Mouse (Mus musculus) lung, postnatal 36 days (tissue): ENCODE results near the gene Ldb2.
A peak's percentile ranks its signal among the peaks of the same experiment; 100 is the strongest.

ENCODE experiments used
- DNase-seq: peaks from one replicate; pipeline ENCODE4 v3.0.0; 2022; ENCODE audit warnings: mixed read lengths

Gene Ldb2

GRCm38 (mm10) chr5:44643079-44643478 lies 156.4 kb downstream of the Ldb2 start:
- no peak for DNase-seq

GRCm38 (mm10) chr5:44641060-44641459 lies 158.4 kb downstream of the Ldb2 start:
- no peak for DNase-seq

GRCm38 (mm10) chr5:44635546-44635945 lies 163.9 kb downstream of the Ldb2 start:
- no peak for DNase-seq

GRCm38 (mm10) chr5:44629034-44629625 lies 170.3 kb downstream of the Ldb2 start:
- no peak for DNase-seq

- no peak for DNase-seq
Observed at GRCm38 (mm10) chr5:44627487-44627886, 172.0 kb downstream of the Ldb2 start.

GRCm38 (mm10) chr5:44626885-44627284 lies 172.6 kb downstream of the Ldb2 start:
- DNase-seq = no peak

- DNase-seq = peak; percentile 11
Observed at GRCm38 (mm10) chr5:44626114-44626513, 173.4 kb downstream of the Ldb2 start.

GRCm38 (mm10) chr5:44615677-44616076 lies 183.8 kb downstream of the Ldb2 start:
- DNase-seq = no peak

- DNase-seq = no peak
Observed at GRCm38 (mm10) chr5:44608901-44609300, 190.6 kb downstream of the Ldb2 start.

GRCm38 (mm10) chr5:44601340-44601739 lies 198.1 kb downstream of the Ldb2 start:
- DNase-seq = no peak

- no peak for DNase-seq
Observed at GRCm38 (mm10) chr5:44593522-44594218, 205.8 kb downstream of the Ldb2 start.

- DNase-seq = no peak
Observed at GRCm38 (mm10) chr5:44590750-44591149, 208.7 kb downstream of the Ldb2 start.

- DNase-seq = no peak
Observed at GRCm38 (mm10) chr5:44589318-44589717, 210.2 kb downstream of the Ldb2 start.

GRCm38 (mm10) chr5:44586571-44586970 lies 212.9 kb downstream of the Ldb2 start:
- DNase-seq = no peak

- no peak for DNase-seq
Observed at GRCm38 (mm10) chr5:44579899-44580459, 219.5 kb downstream of the Ldb2 start.

- no peak for DNase-seq
Observed at GRCm38 (mm10) chr5:44576682-44577349, 222.7 kb downstream of the Ldb2 start.

GRCm38 (mm10) chr5:44574681-44575080 lies 224.8 kb downstream of the Ldb2 start:
- no peak for DNase-seq

GRCm38 (mm10) chr5:44553765-44554352 lies 245.6 kb downstream of the Ldb2 start:
- no peak for DNase-seq

GRCm38 (mm10) chr5:44553155-44553554 lies 246.3 kb downstream of the Ldb2 start:
- DNase-seq = peak; percentile 40

GRCm38 (mm10) chr5:44552121-44552520 lies 247.4 kb downstream of the Ldb2 start:
- peak; percentile 35 for DNase-seq

- DNase-seq = no peak
Observed at GRCm38 (mm10) chr5:44548468-44548867, 251.0 kb downstream of the Ldb2 start.

GRCm38 (mm10) chr5:44543472-44544132 lies 255.9 kb downstream of the Ldb2 start:
- no peak for DNase-seq

GRCm38 (mm10) chr5:44541748-44542147 lies 257.7 kb downstream of the Ldb2 start:
- DNase-seq = no peak
